Comparison of ENCODE assay signal across 8 mouse cellular contexts in genomic region chr1:132741175-132741997, GRCm38 (mm10). TPM values are rescaled to one million over a fixed set of nuclear protein-coding genes. Genes with fewer than 3 reads are reported as not detected.
DNase-seq lines count a peak whose midpoint lies in the region; ATAC-seq lines count a peak whose summit lies in the region.

Gene Nfasc (minus strand): TSS chr1:132741797.

- WGBS in hindbrain, embryonic 10.5 days: 4% methylated on average over 51 of the region's 51 CpGs

- peaks cover 68% of the 10 kb centered on the region for H3K27me3 ChIP-seq in hindbrain, embryonic 10.5 days (ENCODE audit: insufficient read depth, poor library complexity, severe bottlenecking)

- DNase-seq in ZHBTc4 (ENCODE audit: low read depth, low spot score): peak; percentile 84
- peak; percentile 95 for DNase-seq in cerebellum, adult 9-11 months
- peak; percentile 89 for DNase-seq in hindbrain, embryonic 10.5 days (ENCODE audit: low spot score)
- peak; percentile 90 to 93 for DNase-seq in layer of hippocampus, postnatal 10 days (ENCODE audit: low spot score in 2 of 2)
- peak; percentile 32 for DNase-seq in lung, postnatal 10 days
- DNase-seq in right cerebral cortex, adult 18-20 months: peak; percentile 94
- DNase-seq in c-Kit-positive CD71-positive TER-119-positive erythroid progenitor cells, embryonic 14.5 days (ENCODE audit: low spot score): no peak

- no peaks in the 10 kb centered on the region for H3K36me3 ChIP-seq in hindbrain, embryonic 10.5 days

- H3K4me3 ChIP-seq in hindbrain, embryonic 10.5 days: peak within 1 kb of the TSS; percentile 61

- H3K9me3 ChIP-seq in hindbrain, embryonic 10.5 days: no peaks in the 10 kb centered on the region

- ATAC-seq in frontal cortex, adult (ENCODE audit: low TSS enrichment): peak; percentile 51

- H3K27ac ChIP-seq in hindbrain, embryonic 10.5 days: peak within 1 kb of the TSS; percentile 86

- H3K4me1 ChIP-seq in hindbrain, embryonic 10.5 days (replicated peaks): peaks cover 67% of the 10 kb centered on the region

RNA-seq across cellular contexts. Expression of gene Nfasc, which starts in this region (rescaled TPM):
- polyA plus RNA-seq in hindbrain, embryonic 10.5 days (2016; fragmentation: Nextera tagmentation; extraction: Ambion mirVana): 22.9 and 39.2 TPM in 2 replicates
- 100 to 1,000 TPM; 141 to 168 TPM for total RNA-seq in layer of hippocampus, postnatal 10 days (2021)
